Mouse (Mus musculus): ENCODE data around the gene Gm7257.

DNA sequence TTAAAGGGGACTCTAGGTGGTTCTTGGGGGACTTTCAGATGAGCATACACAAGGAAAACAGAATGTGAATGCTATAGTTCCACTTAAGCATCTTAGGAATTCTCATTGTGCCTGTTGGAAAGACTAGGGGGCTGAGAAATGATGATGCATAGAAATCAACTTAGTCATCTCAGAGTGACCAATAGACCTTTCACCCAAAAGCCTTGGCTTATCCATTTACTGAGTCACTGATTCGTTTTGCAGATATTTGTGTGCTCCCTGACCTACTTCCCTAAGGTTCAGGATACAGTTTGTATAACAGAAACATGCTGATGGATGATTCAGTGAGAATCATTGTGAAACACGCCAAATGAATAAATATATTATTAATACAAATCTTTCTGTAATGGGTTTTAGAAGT, 28.7 kb upstream of the Gm7257 start:
- no peak for TF ChIP-seq CTCF (IDR thresholded peaks at IDR 0.05; ENCODE audit: low read depth)
- no peak for TF ChIP-seq EP300 (optimal IDR thresholded peaks at IDR 0.05)
